Mouse (Mus musculus) B cell, adult 62 days (primary cell): ENCODE results near the gene Scyl1. TPM values are rescaled to one million over a fixed set of nuclear protein-coding genes. Genes with fewer than 3 reads are reported as not detected.

ENCODE experiments used
- total RNA-seq: library from RNA; stranded (reverse); gene quantifications from 4 replicates; pipeline ENCODE4 v1.2.4, GENCODE M21; 2023

The Scyl1 gene
- 78.0 to 85.4 TPM (median 79.7 TPM) in 4 replicates for total RNA-seq

GRCm38 (mm10) chr19:5770925-5771860, at the start of gene Scyl1:
Gene Scyl1, minus strand, starts transcription at chr19:5771419.

DNA sequence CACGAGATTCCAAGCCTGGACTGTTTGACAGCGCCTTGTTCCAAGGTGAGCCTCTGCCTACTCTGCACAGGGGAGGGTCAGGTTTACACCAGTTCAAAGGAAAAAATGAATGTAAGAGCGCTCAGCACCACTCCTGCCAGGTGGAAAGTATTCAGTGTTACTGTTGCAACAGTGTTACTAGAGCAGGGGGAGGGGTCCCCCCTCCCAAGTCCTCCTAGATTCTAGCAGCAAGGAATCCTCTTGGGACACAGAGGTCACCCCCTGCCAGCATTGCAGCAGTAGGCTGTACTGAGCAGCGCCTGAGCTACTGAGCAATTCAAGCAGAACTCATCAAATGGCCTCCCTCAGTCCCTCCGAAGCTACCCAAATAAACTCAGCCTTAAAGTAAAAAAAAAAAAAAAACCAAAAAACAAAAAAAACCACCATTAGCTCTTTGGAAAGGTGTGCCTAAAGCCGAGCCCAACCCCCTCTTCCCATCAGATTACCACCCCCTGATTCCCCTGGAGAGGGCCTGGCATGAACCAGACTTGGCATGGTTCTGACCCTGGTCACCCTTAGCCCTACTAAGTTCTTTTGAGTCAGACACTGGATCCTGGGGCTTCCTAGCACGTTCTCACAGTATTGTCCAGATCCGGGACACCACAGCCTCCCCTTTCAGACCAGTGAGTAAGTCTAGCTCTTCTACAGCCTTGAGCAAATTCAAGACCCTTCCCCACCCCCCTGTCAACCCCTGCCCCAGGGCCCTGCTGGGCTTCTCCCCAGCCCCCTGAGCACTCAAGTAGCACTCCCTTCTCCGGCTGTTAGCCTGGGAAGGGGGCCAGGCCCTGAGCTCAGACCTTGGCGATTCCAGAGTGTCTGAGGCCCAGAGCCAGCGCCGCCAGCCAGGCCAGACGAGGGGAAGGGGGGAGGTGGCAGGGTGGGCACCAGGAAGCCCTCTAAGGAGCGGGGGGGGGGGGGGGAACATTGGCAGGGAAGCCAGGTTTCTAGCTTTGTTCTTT, 30.6 kb downstream of the Scyl1 start, which contains the start of gene Ltbp3:
TSS of gene Ltbp3 (plus strand) at position 585 of the 998 bp plus-strand sequence.

DNA sequence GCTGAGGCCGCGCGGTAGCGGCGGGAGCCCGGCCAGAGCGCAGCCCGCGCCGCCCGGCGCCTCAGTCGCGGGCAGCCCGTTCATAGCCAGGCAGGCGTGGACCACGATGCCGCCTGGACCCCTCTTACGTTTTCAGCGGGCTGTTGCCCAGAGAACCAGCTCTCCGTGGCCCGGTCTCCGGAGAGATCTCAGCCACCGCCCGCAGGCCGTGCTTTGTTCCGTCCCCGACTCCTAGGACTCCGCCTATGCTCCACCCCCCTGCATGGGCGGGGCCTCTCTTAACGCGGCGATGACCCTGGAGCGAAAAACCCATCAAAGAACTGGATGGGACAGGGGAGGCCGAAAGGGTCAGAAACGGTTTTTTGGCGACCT, 41.8 kb downstream of the Scyl1 start, which contains the start of gene Fam89b:
TSS of gene Fam89b (minus strand) at position 210 of the 372 bp plus-strand sequence.

GRCm38 (mm10) chr19:5725767-5726515, 45.3 kb downstream of the Scyl1 start, which contains the start of gene Ehbp1l1:
Gene Ehbp1l1, minus strand, starts transcription at chr19:5726317.

Other genes starting within 250 kb of the Scyl1 start
- gene Ovol1, start 210.8 kb downstream of the Scyl1 start, total RNA-seq, result not detected in 4 replicates
- 15.4 to 17.9 TPM (median 15.7 TPM) in 4 replicates for gene Ap5b1, start 203.4 kb downstream of the Scyl1 start, total RNA-seq
- 75.8 to 104 TPM (median 94.4 TPM) in 4 replicates for gene Rnaseh2c, start 169.5 kb downstream of the Scyl1 start, total RNA-seq
- 102 to 119 TPM (median 114 TPM) in 4 replicates for gene Kat5, start 161.2 kb downstream of the Scyl1 start, total RNA-seq
- gene Rela, start 133.9 kb downstream of the Scyl1 start, total RNA-seq, result 140 to 161 TPM (median 148 TPM) in 4 replicates
- 565 to 597 TPM (median 588 TPM) in 4 replicates for gene Sipa1, start 107.7 kb downstream of the Scyl1 start, total RNA-seq
- gene Map3k11, start 82.7 kb downstream of the Scyl1 start, total RNA-seq, result 55.2 to 63.2 TPM (median 57.8 TPM) in 4 replicates
- gene Pcnx3, start 82.5 kb downstream of the Scyl1 start, total RNA-seq, result 193 to 226 TPM (median 206 TPM) in 4 replicates
- gene Kcnk7, start 67.1 kb downstream of the Scyl1 start, total RNA-seq, result not detected in 4 replicates
- gene Ehbp1l1, start 45.1 kb downstream of the Scyl1 start, total RNA-seq, result 50.4 to 54.6 TPM (median 51.6 TPM) in 4 replicates
- 18.2 to 22.6 TPM (median 21.3 TPM) in 4 replicates for gene Fam89b, start 41.8 kb downstream of the Scyl1 start, total RNA-seq
- not detected in 4 replicates for gene Ltbp3, start 30.5 kb downstream of the Scyl1 start, total RNA-seq
- gene Frmd8, start 103.9 kb upstream of the Scyl1 start, total RNA-seq, result 33.0 to 43.6 TPM (median 39.5 TPM) in 4 replicates
- gene Slc25a45, start 106.4 kb upstream of the Scyl1 start, total RNA-seq, result 17.1 to 24.8 TPM (median 22.9 TPM) in 4 replicates
- 1.8 to 2.4 TPM (median 2.4 TPM) in 4 replicates for gene Tigd3, start 122.7 kb upstream of the Scyl1 start, total RNA-seq
- 146 to 167 TPM (median 148 TPM) in 4 replicates for gene Dpf2, start 141.6 kb upstream of the Scyl1 start, total RNA-seq
- 0.15 to 0.43 TPM (median 0.15 TPM) in 3 of 4 replicates, not detected in the other for gene Cdc42ep2, start 153.4 kb upstream of the Scyl1 start, total RNA-seq
- gene Pola2, start 192.8 kb upstream of the Scyl1 start, total RNA-seq, result 70.0 to 82.8 TPM (median 72.2 TPM) in 4 replicates
- gene Slc22a20, start 214.7 kb upstream of the Scyl1 start, total RNA-seq, result not detected in 4 replicates
- gene Capn1, start 244.5 kb upstream of the Scyl1 start, total RNA-seq, result 72.1 to 103 TPM (median 80.6 TPM) in 4 replicates